Mouse (Mus musculus): Measurements from ENCODE around the gene Mosmo.
"Not testable (repeated sequence)": the region's sequence is repeated elsewhere in the genome, so short reads cannot be mapped to it uniquely, and the experiment has no call there.

The Mosmo gene

GRCm38 (mm10) chr7:120695641-120696040 lies 18.2 kb downstream of the Mosmo start:
- in situ Hi-C loops (cut with MboI; ENCODE audit: unreplicated experiment in 2 of 2), result loop anchor here in 1 of 2 experiments (25.0 kb wide), 1 partner anchor 992 kb away; no protein-coding TSS in a partner anchor

GRCm38 (mm10) chr7:120696331-120696730 lies 18.9 kb downstream of the Mosmo start:
- in situ Hi-C loops (cut with MboI; ENCODE audit: unreplicated experiment in 2 of 2), result loop anchor here in 1 of 2 experiments (25.0 kb wide), 1 partner anchor 991 kb away; no protein-coding TSS in a partner anchor

- in situ Hi-C loops (cut with MboI; ENCODE audit: unreplicated experiment in 2 of 2), result loop anchor here in 1 of 2 experiments (25.0 kb wide), 1 partner anchor 988 kb away; no protein-coding TSS in a partner anchor
These were observed 22.2 kb downstream of the Mosmo start for GRCm38 (mm10) chr7:120699586-120699985.

GRCm38 (mm10) chr7:120703888-120704287 lies 26.5 kb downstream of the Mosmo start:
- in situ Hi-C loops (cut with MboI; ENCODE audit: unreplicated experiment in 2 of 2), result no loop called here

- in situ Hi-C loops (cut with MboI; ENCODE audit: unreplicated experiment in 2 of 2), result no loop called here
These were observed 34.7 kb downstream of the Mosmo start for GRCm38 (mm10) chr7:120712071-120712470.

GRCm38 (mm10) chr7:120713225-120713624 lies 35.8 kb downstream of the Mosmo start:
- in situ Hi-C loops (cut with MboI; ENCODE audit: unreplicated experiment in 2 of 2), result no loop called here

GRCm38 (mm10) chr7:120713951-120714350 lies 36.5 kb downstream of the Mosmo start:
- in situ Hi-C loops (cut with MboI; ENCODE audit: unreplicated experiment in 2 of 2), result not testable (repeated sequence)

GRCm38 (mm10) chr7:120717261-120717660 lies 39.8 kb downstream of the Mosmo start:
- in situ Hi-C loops (cut with MboI; ENCODE audit: unreplicated experiment in 2 of 2), result no loop called here

- in situ Hi-C loops (cut with MboI; ENCODE audit: unreplicated experiment in 2 of 2), result no loop called here
These were observed 43.6 kb downstream of the Mosmo start for GRCm38 (mm10) chr7:120721051-120721450.

GRCm38 (mm10) chr7:120721456-120721855 lies 44.0 kb downstream of the Mosmo start:
- in situ Hi-C loops (cut with MboI; ENCODE audit: unreplicated experiment in 2 of 2), result no loop called here

GRCm38 (mm10) chr7:120722063-120722462 lies 44.6 kb downstream of the Mosmo start:
- in situ Hi-C loops (cut with MboI; ENCODE audit: unreplicated experiment in 2 of 2), result no loop called here

- in situ Hi-C loops (cut with MboI; ENCODE audit: unreplicated experiment in 2 of 2), result no loop called here
These were observed 45.4 kb downstream of the Mosmo start for GRCm38 (mm10) chr7:120722839-120723278.

GRCm38 (mm10) chr7:120727581-120727980 lies 50.2 kb downstream of the Mosmo start:
- in situ Hi-C loops (cut with MboI; ENCODE audit: unreplicated experiment in 2 of 2), result loop anchor here (5.0 kb wide), 1 partner anchor 55 kb away; the partner anchor contains the start of gene Pdzd9 (in 2 of the 2)

- in situ Hi-C loops (cut with MboI; ENCODE audit: unreplicated experiment in 2 of 2), result loop anchor here (5.0 kb wide), 1 partner anchor 57 kb away; the partner anchor contains the start of gene Pdzd9 (in 2 of the 2)
These were observed 52.2 kb downstream of the Mosmo start for GRCm38 (mm10) chr7:120729635-120730034.

GRCm38 (mm10) chr7:120732906-120733305 lies 55.5 kb downstream of the Mosmo start:
- in situ Hi-C loops (cut with MboI; ENCODE audit: unreplicated experiment in 2 of 2), result no loop called here

GRCm38 (mm10) chr7:120739018-120739417 lies 61.6 kb downstream of the Mosmo start, which contains the start of gene Vwa3a:
Gene Vwa3a, plus strand, starts transcription at chr7:120739318.
- in situ Hi-C loops (cut with MboI; ENCODE audit: unreplicated experiment in 2 of 2), result no loop called here

GRCm38 (mm10) chr7:120739558-120740101 lies 62.2 kb downstream of the Mosmo start:
- in situ Hi-C loops (cut with MboI; ENCODE audit: unreplicated experiment in 2 of 2), result no loop called here

GRCm38 (mm10) chr7:120743366-120744351 lies 66.2 kb downstream of the Mosmo start:
- in situ Hi-C loops (cut with MboI; ENCODE audit: unreplicated experiment in 2 of 2), result no loop called here

- in situ Hi-C loops (cut with MboI; ENCODE audit: unreplicated experiment in 2 of 2), result no loop called here
These were observed 67.2 kb downstream of the Mosmo start for GRCm38 (mm10) chr7:120744606-120745005.

- in situ Hi-C loops (cut with MboI; ENCODE audit: unreplicated experiment in 2 of 2), result no loop called here
These were observed 68.6 kb downstream of the Mosmo start for GRCm38 (mm10) chr7:120746029-120746428.

- in situ Hi-C loops (cut with MboI; ENCODE audit: unreplicated experiment in 2 of 2), result no loop called here
These were observed 69.4 kb downstream of the Mosmo start for GRCm38 (mm10) chr7:120746821-120747220.
